Mouse (Mus musculus): ENCODE data around the gene Ugt1a7c. TPM values are rescaled to one million over a fixed set of nuclear protein-coding genes. Genes with fewer than 3 reads are reported as not detected.
"Not testable (repeated sequence)": the region's sequence is repeated elsewhere in the genome, so short reads cannot be mapped to it uniquely, and the experiment has no call there.

Gene Ugt1a7c
- total RNA-seq, 2 experiments from 2014 or later = 0.44 to 0.82 TPM

- intact Hi-C loops (cut with DNase I) = no loop called here
- DNase-seq (ENCODE audit: low spot score in 2 of 2) = no peak
These were observed 70.8 kb downstream of the Ugt1a7c start, which contains the start of gene Ugt1a5 for GRCm38 (mm10) chr1:88165711-88166110. Gene Ugt1a5, plus strand, starts transcription at chr1:88166012.

GRCm38 (mm10) chr1:88172190-88172589 lies 77.3 kb downstream of the Ugt1a7c start:
- intact Hi-C loops (cut with DNase I) = not testable (repeated sequence)

GRCm38 (mm10) chr1:88179657-88180056 lies 84.8 kb downstream of the Ugt1a7c start:
- intact Hi-C loops (cut with DNase I) = no loop called here
- DNase-seq (ENCODE audit: low spot score in 2 of 2) = no peak

More at GRCm38 (mm10) chr1:88172190-88172589, 77.3 kb downstream of the Ugt1a7c start:
- DNase-seq (ENCODE audit: low spot score in 2 of 2) = not testable (repeated sequence)

DNA sequence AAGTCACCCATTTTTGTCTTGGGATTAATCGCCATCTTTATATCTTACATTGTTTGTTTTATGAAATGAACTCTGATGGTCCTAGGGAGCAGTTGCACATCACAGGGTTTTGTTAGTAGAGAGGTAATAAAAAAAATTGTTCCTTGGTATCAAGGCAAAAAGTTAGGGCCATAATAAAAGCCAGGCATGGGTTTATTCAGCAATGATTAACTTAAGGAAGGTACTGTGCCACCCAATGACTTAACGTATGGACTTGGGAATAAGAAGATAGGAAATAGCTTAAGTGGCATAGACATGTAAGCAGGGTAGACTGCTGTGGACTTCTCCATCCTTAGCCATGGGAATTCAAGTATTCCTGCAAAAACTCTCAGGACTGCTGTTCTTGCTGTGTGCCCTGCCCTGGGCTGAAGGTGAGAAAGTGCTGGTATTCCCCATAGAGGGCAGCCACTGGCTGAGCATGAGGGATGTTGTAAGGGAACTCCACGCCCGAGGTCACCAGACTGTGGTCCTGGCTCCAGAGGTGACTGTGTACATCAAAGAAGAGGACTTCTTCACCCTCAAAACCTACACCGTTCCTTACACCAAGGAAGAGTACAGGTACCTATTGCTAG lies 91.6 kb downstream of the Ugt1a7c start:
- no peak for DNase-seq (ENCODE audit: low spot score in 2 of 2)
- intact Hi-C loops (cut with DNase I) = no loop called here

- DNase-seq (ENCODE audit: low spot score in 2 of 2) = no peak
- intact Hi-C loops (cut with DNase I) = no loop called here
These were observed 97.3 kb downstream of the Ugt1a7c start for GRCm38 (mm10) chr1:88192136-88192535.

GRCm38 (mm10) chr1:88195687-88196086 lies 100.8 kb downstream of the Ugt1a7c start:
- no peak for DNase-seq (ENCODE audit: low spot score in 2 of 2)
- intact Hi-C loops (cut with DNase I) = no loop called here

GRCm38 (mm10) chr1:88197443-88197842 lies 102.6 kb downstream of the Ugt1a7c start:
- intact Hi-C loops (cut with DNase I) = no loop called here
- DNase-seq (ENCODE audit: low spot score in 2 of 2) = no peak

DNA sequence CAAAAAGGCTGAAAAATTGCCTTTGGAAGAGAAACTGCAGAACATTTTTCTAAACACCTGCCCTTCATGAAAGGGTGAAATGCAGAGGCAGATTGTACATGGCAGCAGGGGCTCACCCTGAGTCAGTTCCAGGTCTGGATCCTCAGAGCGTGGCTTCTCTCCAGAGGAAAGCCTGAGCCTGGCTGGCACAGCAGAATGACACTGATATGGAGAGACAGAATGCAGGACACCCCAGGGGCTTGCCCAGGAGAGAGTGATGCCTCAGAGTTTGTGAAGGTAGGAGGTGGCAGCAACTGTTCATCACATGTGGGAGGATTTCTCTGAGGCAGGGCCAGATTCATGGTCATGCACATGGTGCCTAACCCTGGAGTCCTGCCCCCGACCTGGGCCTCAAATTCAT lies 105.1 kb downstream of the Ugt1a7c start:
- intact Hi-C loops (cut with DNase I) = no loop called here
- no peak for DNase-seq (ENCODE audit: low spot score in 2 of 2)

DNA sequence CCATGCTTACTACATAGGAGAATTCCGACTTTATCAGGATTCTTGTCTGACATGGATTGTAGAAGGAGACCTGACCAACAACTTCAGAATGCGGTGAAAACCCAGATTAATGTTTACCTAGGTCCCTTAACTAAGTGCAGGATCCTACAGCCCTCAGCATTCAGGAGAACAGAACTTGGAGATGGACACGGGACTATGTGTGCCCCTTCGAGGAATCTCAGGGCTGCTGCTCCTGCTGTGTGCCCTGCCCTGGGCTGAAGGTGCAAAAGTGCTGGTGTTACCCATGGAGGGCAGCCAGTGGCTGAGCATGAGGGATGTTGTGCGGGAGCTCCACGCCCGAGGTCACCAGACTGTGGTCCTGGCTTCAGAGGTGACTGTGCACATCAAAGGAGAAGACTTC lies 105.6 kb downstream of the Ugt1a7c start, which contains the start of gene Ugt1a2:
Gene Ugt1a2 (plus strand): TSS at position 146 of the 400 bp plus-strand sequence.
- DNase-seq (ENCODE audit: low spot score in 2 of 2) = no peak
- intact Hi-C loops (cut with DNase I) = no loop called here

GRCm38 (mm10) chr1:88205294-88205922 lies 110.5 kb downstream of the Ugt1a7c start, which contains the start of gene Dnajb3:
Gene Dnajb3, minus strand, starts transcription at chr1:88205782.
- intact Hi-C loops (cut with DNase I) = no loop called here
- peak; percentile 82 to 86 for DNase-seq (ENCODE audit: low spot score in 2 of 2)

DNA sequence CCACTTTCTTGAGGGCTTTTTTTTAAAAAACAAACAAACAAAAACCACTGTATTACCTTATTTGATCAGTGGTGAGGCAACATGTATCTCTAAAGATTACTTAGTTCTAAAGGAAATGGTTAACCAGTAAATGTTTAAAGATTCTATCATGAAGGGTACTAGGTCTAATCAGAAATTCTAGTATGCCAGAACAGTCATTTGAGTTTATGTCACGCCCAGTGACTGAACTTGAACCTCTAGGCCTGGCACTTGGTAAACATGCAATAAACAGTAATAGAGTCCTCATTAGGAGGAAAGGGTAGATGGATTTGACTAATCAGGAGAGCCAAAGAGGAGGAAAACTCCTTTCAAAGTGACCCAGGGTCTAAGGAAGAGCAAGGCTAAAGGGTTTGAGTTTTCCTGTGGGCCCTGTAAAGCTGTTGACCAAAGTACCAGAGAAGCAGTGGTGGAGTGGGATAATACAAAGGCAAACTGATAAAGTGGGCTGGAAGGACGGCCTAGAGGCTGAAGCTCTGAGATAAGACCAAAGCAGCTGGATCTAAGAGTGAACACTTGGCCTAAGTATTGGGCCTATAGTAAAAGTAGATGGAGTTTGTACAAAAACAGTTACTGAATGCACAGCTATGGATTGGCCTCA lies 112.1 kb downstream of the Ugt1a7c start:
- intact Hi-C loops (cut with DNase I) = no loop called here
- no peak for DNase-seq (ENCODE audit: low spot score in 2 of 2)

GRCm38 (mm10) chr1:88211812-88212211 lies 117.0 kb downstream of the Ugt1a7c start, which contains the start of gene Ugt1a1:
Gene Ugt1a1, plus strand, starts transcription at chr1:88211959.
- intact Hi-C loops (cut with DNase I) = no loop called here

GRCm38 (mm10) chr1:88212341-88213045 lies 117.6 kb downstream of the Ugt1a7c start:
- DNase-seq (ENCODE audit: low spot score in 2 of 2) = no peak
- intact Hi-C loops (cut with DNase I) = no loop called here

More at GRCm38 (mm10) chr1:88211812-88212211, 117.0 kb downstream of the Ugt1a7c start, which contains the start of gene Ugt1a1:
- no peak for DNase-seq (ENCODE audit: low spot score in 2 of 2)

DNA sequence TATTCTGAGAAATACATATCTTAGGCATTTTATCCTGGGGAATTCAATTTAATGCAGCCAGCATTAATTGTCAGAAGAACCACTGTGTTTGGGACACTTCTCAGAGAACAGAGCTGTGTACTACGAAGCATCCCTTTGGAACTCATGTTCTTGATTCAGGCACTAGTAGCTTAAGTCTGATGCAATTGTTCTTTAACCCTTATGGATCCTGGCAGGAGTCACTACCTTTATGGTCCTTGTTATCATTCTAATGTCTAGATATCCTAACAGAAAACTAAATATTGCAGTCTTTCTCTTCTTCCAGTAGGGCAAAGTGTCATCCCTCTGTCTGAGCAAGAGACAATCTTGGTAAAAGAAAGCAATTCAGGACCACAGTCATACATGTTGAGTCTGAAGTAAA lies 118.2 kb downstream of the Ugt1a7c start:
- intact Hi-C loops (cut with DNase I) = no loop called here
- no peak for DNase-seq (ENCODE audit: low spot score in 2 of 2)

DNA sequence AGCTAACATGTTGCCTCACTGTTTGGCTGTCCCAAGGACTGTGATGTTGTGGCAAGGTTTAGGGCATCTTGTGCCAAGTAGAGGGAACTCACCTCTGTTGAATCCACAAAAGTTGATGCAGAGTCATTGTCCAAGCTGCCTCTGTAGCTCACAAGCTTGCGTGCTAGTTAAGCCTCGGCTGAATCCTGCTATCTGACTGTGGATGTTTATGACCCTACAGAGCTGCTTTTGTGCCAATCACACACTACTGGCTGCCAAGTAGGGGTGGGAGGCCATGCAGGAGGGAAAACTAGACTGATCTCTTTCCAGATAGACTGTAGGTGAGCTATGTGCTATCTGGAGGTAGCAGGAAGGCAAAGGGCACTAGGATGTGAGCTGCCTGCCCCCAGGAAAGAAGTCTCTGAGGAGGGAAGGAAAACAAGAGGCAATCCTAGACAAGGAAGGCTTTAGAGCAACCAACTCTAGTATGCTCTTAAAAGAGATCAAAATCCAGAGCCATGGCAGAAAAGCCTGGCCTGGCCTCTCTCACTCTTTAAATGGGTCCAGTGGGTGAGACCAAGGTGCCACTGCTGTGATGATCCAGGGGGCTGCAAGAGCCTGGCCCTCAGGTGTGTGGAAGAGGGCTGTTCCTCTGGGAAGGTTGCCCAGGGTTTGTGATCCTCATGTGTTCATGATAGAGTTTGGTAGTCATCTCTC lies 119.1 kb downstream of the Ugt1a7c start:
- DNase-seq (ENCODE audit: low spot score in 2 of 2) = no peak
- intact Hi-C loops (cut with DNase I) = no loop called here

- intact Hi-C loops (cut with DNase I) = no loop called here
- no peak for DNase-seq (ENCODE audit: low spot score in 2 of 2)
These were observed 119.6 kb downstream of the Ugt1a7c start for GRCm38 (mm10) chr1:88214462-88214952.

- intact Hi-C loops (cut with DNase I) = no loop called here
- no peak for DNase-seq (ENCODE audit: low spot score in 2 of 2)
These were observed 120.9 kb downstream of the Ugt1a7c start for GRCm38 (mm10) chr1:88215466-88216380.

DNA sequence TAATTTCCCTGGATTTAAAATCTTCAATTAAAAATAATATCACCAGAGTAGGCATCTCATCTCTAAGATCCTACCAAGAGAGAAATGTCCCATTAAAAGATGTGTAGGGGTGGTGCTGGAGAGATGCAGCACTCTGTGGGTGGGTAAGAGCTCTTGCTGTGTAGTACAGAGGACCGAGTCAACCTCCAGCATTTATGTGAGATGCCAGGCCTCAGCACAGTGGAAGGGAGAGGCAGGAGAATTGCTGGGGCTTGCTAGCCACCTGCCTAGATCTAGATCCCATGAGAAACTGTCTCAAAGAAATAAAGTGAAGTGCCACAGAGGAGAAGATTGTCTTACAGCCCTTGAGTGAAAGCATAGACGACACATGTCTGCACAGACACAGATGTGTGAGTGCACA lies 121.7 kb downstream of the Ugt1a7c start:
- intact Hi-C loops (cut with DNase I) = no loop called here
- no peak for DNase-seq (ENCODE audit: low spot score in 2 of 2)
